Mouse (Mus musculus) kidney, adult 18-20 months (tissue): Measurements from ENCODE around the gene Mpp3.

Experiments used
- DNase-seq: peaks from one replicate; pipeline ENCODE4 v3.0.0; 2021

The Mpp3 gene

GRCm38 (mm10) chr11:102028087-102028816, at the start of gene Mpp3:
Mpp3 (minus strand) TSS chr11:102028461.
- no peak for DNase-seq

GRCm38 (mm10) chr11:102073722-102074121, 45.5 kb upstream of the Mpp3 start:
- DNase-seq, result peak; percentile 49

DNA sequence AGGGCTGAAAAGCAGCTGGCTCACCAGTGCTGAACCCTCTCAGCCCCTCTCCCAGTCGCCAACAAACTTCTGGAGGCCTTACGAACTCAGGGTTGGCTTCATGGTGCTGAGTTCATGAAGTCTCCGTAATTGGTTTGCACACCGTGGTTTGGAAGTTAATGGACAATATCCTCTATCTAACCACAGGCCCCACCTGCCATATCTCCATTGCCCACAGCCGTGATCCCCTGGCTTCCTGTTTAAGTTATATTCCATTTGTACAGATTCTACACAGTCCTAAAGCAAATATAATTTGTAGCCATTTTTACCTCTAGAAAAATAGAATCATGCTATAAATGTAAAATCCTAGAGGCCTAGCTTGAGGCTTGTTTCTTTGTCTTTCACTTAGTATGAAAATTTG, 44.5 kb upstream of the Mpp3 start:
- no peak for DNase-seq

DNA sequence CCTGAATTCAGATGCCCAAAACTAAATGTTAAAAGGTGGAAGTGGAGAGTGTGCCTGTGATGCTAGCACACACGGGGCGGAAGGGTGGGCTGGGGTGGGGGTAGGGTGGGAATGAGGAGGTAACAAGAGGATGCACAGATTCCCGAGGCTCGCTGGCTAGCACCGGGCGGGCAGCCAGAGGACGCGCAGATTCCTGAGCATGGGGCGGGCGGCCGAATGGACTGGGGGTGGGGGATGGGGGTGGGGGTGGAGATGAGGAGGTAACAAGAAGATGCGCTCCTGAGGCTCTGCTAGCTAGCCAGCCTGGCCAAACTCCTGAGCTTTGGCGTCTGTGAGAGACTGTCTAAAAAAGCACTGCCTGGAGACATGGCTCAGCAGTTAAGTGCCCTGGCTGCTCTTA, 42.2 kb upstream of the Mpp3 start:
- DNase-seq, result no peak

DNA sequence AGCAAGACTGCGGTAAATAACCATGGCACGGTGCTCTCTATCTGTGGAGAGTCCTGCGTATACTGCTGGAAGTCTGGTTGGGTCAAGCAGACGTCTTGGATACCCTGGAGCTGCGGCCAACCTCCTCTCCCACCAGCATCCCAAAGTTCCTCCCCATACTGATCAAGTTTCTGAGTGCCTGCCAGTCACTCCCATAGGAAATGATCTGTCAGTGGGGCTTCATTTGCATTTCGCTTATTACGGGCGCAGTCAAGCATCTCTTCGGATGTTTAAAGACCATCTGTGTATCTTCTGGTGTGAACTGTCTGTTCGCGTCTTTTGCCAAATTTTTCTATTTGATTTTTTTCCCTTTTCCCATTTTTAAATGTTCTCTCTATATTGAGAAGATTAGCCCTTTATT, 41.4 kb upstream of the Mpp3 start:
- DNase-seq, result no peak

DNA sequence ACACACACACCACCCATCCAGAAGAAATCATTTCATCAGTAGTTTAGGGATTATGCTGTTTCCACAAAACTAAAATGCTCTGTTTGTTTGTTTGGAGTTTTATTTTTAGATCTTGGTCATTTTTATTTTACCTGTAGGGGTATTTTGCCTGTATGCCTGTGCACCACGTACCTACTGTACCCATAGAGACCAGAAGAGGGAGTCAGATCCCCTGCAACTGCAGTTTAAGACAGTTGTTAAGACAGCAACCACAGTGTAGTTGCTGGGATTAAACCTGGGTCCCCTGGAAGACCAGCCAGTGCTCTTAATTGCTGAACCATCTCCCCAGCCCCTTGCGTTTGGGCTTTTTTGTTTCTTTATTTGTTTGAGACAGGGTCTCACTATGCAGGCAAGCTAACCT, 40.7 kb upstream of the Mpp3 start:
- DNase-seq, result no peak

DNA sequence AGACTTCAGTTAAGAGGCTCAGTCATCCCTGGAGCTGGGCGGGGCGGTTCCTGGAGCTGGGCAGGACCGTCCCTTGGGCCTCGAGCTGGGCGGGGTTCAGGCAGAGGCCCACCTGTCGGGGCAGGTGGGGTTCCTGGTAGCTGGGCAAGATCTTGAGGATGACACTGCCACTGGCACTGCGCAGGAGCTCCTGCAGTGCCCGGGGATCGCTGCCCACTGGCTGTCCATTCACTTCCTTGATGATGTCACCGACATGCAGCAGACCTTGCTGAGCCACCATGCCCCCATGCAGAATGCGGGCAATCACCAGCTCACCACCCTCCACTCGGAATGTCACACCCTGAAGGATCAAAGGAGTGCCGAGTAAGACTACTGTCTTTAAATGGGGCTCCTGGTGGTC, 34.8 kb upstream of the Mpp3 start:
- no peak for DNase-seq

- DNase-seq, result peak; percentile 14
Measured at GRCm38 (mm10) chr11:102061941-102062473, 33.7 kb upstream of the Mpp3 start.

DNA sequence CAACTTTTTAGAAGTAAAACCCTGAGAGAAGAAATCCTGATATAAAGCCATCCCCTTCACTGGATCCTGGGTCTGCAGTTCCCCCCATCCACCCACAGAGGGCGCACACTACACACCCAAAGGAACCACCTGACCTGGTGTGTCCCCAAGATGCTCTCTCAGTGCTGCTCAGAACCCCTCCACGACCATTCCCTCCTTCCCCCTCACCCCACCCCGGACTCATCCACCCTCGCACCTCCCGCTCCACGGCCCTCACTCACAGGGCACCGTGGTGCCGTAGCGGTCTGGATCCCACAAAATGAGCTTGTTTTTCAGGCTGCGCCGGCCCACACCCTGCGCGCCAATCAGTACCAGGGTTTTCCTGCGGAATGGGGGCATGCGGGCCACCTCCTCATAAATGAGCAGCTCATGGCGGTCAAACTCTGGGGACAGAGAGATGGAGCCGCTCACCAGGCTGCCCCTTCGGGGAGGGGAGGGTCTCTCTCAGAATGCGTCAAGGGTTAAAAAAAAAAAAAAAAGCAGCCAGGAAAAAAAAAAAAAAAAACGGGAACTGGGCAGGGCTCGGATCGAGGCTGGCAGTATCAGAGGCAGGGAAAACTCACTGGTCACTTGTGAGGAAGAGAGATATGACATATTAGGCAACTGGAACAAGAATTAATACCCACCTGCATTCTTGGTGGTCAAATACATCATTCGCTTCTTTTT, 33.1 kb upstream of the Mpp3 start:
- peak; percentile 80 for DNase-seq

- peak; percentile 61 for DNase-seq
Measured at GRCm38 (mm10) chr11:102053847-102054246, 25.6 kb upstream of the Mpp3 start.

DNA sequence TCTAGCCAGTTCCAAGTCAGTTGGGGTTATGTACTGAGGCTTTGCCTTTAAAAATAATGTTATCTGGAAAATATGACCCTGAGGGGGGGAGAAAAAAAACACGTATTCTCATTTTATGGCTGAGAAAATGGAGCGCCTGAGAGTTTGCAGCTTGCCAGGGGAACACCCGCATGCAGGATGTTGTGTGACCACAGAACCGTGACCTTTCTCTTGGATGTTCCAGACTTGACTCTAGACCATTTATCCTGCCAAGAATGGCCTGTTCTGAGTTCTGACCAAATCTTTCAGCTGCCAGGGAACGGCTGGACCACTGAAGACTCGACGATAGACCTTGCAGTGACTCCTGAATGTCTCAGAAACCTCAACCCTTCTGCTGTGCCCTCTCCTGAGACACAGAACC, 24.9 kb upstream of the Mpp3 start:
- peak; percentile 55 for DNase-seq

- DNase-seq, result no peak
Measured at GRCm38 (mm10) chr11:102052697-102053096, 24.4 kb upstream of the Mpp3 start.

DNA sequence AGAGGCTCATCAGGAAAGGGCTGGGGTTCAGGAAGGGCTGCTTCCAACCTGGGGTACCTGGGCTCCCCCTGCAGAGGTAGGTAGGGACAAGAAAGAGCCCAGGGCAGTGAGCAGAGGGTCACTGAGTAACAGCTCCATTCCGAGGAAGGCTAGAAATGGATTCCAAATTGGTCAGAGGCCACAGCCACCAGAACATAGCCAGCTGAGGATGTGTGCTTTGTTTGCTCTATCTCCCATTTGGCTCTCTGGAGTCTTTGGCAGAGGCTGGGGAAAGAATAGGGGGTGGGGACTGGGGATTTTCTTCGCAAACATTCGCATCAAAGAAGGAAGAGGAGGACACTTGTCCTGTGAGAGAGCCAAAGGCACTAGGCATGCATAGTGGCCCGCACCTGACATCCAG, 23.7 kb upstream of the Mpp3 start:
- peak; percentile 33 for DNase-seq

DNA sequence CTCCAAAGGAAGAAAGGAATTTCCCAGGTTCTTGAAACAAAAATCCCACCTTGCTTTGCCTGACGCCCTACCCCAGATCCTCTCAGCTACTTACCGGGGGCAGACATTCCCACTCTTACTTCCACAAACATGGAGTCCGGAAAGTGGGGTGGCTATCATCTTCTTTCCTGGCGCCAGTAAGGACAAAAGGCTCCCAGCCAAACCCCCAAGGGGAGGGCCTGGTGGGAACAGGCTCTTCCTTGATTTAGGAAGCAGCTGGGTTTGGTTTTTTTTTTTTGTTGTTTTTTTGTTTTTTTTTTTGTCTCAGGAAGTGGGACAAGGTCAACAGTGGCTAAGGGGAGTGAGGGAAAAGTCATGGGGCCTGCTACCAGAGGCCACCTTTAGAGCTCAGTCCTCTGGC, 23.3 kb upstream of the Mpp3 start:
- DNase-seq, result peak; percentile 65

GRCm38 (mm10) chr11:102049875-102050482, 21.7 kb upstream of the Mpp3 start:
- DNase-seq, result peak; percentile 29

DNA sequence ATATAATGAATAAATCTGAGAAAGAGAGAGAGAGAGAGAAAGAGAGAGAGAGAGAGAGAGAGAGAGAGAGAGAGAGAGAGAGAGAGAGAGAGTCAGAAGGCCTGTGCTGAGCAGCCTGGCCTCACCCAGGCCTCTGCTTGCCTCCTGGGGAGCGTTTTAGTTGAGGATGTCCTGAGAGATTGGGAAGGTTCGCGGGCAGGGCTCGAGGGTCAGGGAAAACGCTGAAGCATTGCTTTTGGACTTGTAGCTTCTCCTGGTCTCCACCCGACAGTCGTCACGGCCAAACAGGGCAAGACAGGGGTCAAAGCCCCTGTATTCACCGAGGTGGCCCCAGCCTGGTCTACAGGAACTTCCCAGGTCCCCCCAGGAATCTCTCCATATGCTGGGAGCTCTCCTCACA, 18.3 kb upstream of the Mpp3 start:
- DNase-seq, result no peak

- peak; percentile 49 for DNase-seq
Measured at GRCm38 (mm10) chr11:102044691-102045212, 16.5 kb upstream of the Mpp3 start.

GRCm38 (mm10) chr11:102043381-102043780, 15.1 kb upstream of the Mpp3 start:
- no peak for DNase-seq

- DNase-seq, result no peak
Measured at GRCm38 (mm10) chr11:102042971-102043370, 14.7 kb upstream of the Mpp3 start.

GRCm38 (mm10) chr11:102041350-102041949, 13.2 kb upstream of the Mpp3 start, which contains the start of gene Cd300lg:
Cd300lg (plus strand) TSS chr11:102041509.
- peak; percentile 37 for DNase-seq

GRCm38 (mm10) chr11:102040646-102041045, 12.4 kb upstream of the Mpp3 start:
- DNase-seq, result no peak

- DNase-seq, result peak; percentile 91
Measured at GRCm38 (mm10) chr11:102040138-102040524, 11.9 kb upstream of the Mpp3 start.

DNA sequence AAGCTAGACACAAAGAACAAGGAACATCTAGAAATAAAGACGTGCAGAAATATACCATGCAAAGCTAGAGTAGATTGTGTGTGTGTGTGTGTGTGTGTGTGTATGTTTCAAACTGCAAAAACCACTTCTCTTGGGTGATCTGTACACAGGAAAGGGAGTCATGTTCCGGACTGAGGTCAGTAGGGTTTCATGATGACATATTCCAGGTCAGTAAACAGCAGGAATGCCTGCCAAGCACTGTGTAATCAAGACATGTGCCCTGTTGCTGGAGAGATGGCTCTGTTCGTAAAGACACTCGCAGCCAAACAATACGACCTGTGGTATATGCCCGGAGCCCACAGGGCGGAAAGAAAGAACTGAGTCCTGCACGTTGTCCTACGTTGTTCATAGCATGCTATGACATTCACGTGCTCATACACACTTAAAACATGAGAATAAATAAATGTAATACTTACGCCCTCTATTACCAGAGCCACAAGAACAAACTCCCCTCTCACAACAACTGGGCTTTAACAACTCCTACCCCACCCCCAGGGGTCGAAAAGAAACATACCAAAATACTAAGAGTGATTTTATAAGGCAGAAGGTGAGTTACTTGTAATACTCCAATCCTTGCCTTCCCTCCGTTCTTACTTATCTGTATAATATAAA, 11.4 kb upstream of the Mpp3 start:
- no peak for DNase-seq
